Mouse (Mus musculus): ENCODE measurements around the gene Rabgap1. TPM values are rescaled to one million over a fixed set of nuclear protein-coding genes. Genes with fewer than 3 reads are reported as not detected.

The Rabgap1 gene
- polyA plus RNA-seq, 1 experiment from 2014 or later: 25.8 TPM

DNA sequence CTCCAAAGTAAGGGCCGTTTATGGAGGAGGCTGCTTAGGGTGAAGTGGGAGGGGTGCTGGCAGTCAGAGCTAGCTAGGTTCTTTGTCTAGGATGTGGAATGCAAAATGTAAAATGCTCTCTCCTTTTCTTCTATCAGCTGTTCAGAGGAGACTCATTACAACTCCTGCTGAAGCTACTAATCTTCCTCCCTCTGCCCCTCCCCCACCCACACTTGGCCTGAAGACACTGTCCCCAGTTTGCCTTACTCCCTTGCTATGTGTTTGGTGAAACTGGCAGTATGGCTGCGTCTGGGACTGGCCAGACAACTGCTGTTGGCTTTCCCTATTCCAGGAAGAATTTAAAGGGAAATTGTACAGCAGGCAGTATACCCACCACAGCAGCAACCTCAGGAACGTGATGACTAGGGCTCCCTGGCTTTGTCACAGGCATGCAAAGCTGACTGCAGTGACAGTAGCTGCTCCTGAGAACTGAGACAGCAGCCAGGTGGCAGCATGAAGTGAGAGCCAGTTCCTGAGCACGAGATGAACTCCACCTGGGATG is 73.9 kb downstream of the Rabgap1 start:
- Histone ChIP-seq H3K4me2 (peak overlapping the region; percentile 58), H3K4me1 (peaks cover 25% of the 10 kb centered on the region), H3K36me3 (peaks cover 30% of the 10 kb centered on the region), H3K4me3 (peak overlapping the region; percentile 36), H3K27ac (replicated peaks) (peak overlapping the region; percentile 42), H3K9ac (0 out of 2 replicates have a peak overlapping the region, but pooled peaks have one; percentile 3), H3K27me3 (replicated peaks) (no peaks in the 10 kb centered on the region), H3K9me3 (no peaks in the 10 kb centered on the region)
- 37% methylated on average over 4 of the region's 4 CpGs for WGBS
- ATAC-seq (ENCODE audit: extremely low read depth, insufficient number of reproducible peaks, low FRiP score, low TSS enrichment): no peak

DNA sequence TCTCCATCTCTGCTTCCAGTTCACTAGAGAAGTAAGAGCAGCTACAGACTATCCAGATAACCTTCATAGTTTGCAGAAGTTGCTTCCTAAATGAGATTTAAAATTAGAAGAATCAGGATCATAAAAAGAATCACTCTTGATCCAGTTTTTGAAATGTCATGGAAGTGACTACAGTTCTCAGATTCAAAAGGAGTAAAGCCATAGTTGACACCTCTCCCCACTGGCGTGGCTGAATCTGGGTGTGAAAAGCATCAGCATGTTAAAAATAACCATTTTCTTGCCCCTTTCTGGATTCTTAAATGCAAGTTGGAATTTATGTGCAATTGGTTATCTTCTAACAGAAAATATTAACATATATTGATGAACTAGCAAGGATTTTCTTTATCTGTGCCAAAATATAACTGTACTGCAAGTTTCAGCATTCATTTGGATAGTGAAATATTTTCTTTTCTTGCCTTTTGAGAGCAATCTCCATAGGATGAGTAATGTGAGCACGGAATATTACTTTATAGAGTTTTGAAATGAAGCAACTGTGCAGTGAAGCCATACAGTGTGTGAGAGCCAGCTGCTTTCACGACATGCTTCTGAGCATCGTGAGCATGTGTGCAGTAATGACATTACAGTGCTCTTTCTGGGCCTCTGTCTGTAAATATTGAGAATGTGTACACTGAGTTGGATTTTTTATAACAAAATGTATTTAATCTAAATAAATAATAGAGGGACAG is 75.6 kb downstream of the Rabgap1 start:
- Histone ChIP-seq H3K27me3 (replicated peaks) (no peaks in the 10 kb centered on the region), H3K4me1 (peaks cover 20% of the 10 kb centered on the region), H3K4me2 (no peak overlapping the region), H3K9ac (no peak overlapping the region), H3K4me3 (no peak overlapping the region), H3K27ac (replicated peaks) (no peak overlapping the region), H3K36me3 (peaks cover 24% of the 10 kb centered on the region), H3K9me3 (no peaks in the 10 kb centered on the region)
- WGBS: 87% methylated on average over 4 of the region's 4 CpGs
- ATAC-seq (ENCODE audit: extremely low read depth, insufficient number of reproducible peaks, low FRiP score, low TSS enrichment): no peak

DNA sequence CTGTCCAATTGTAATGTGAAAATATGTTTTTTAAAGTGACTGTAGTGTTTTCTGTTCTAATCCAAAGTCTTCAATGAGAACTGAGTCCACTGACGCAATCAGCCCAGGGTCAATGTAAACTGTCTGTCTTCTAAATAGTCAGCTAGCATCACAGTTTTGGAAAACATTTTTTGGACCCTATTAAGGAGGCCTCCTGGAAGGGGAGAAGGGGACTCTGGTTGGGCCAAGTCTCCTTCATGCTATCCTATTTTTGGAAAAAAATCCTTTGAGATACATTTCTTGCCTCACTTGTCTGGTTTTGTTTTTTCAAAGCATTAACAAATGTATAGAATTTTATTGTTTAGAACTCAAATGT is 76.2 kb downstream of the Rabgap1 start:
- Histone ChIP-seq H3K4me2 (no peak overlapping the region), H3K4me1 (peaks cover 20% of the 10 kb centered on the region), H3K9me3 (no peaks in the 10 kb centered on the region), H3K9ac (no peak overlapping the region), H3K27ac (replicated peaks) (no peak overlapping the region), H3K36me3 (peaks cover 24% of the 10 kb centered on the region), H3K4me3 (no peak overlapping the region), H3K27me3 (replicated peaks) (no peaks in the 10 kb centered on the region)
- 90% methylated on average over 1 of the region's 1 CpGs for WGBS
- ATAC-seq (ENCODE audit: extremely low read depth, insufficient number of reproducible peaks, low FRiP score, low TSS enrichment): no peak

DNA sequence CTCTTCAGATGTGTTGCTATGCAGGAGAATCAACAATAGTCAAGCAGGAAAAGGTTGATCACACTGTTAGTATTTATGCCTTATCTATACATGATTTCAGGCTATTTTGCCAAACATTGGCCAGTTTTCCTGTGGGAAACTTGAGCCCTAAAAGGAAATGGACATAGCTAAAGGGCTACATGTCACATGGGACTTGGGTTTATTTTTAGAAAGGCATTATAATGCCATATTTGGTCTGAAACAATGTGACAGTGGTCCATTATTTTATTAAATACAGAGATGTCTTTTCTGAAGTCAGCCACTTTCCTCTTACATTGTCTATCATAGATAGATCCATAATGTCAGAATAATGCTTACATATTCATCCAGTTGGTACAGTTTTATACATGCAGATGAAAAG is 84.5 kb downstream of the Rabgap1 start:
- Histone ChIP-seq H3K4me2 (no peak overlapping the region), H3K4me3 (no peak overlapping the region), H3K9ac (no peak overlapping the region), H3K36me3 (peaks cover 6% of the 10 kb centered on the region; the same call in 1 of the 2 replicates), H3K27ac (replicated peaks) (0 out of 2 replicates have a peak overlapping the region, but pooled peaks have one; percentile 7), H3K27me3 (replicated peaks) (no peaks in the 10 kb centered on the region), H3K9me3 (no peaks in the 10 kb centered on the region), H3K4me1 (peaks cover 18% of the 10 kb centered on the region)
- ATAC-seq (ENCODE audit: extremely low read depth, insufficient number of reproducible peaks, low FRiP score, low TSS enrichment): no peak

DNA sequence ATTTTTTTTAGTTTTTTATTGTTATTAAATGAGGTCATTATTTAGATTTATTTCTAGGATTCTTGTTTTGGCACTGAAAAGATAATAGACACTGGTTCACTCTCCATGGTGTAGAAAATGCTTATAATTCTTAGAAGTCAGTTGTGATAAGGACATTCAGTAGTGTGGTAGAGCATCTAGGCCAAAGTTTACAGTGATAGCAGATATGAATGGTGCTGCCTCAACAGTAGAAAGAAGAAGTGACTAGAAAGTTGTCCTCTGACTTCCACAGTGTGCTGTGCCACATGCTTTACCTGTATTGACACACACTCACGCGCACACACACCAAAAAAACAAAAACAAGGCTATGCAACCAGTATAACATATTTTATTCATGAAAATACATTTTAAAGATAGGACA is 86.3 kb downstream of the Rabgap1 start:
- Histone ChIP-seq H3K4me3 (no peak overlapping the region), H3K4me1 (peaks cover 18% of the 10 kb centered on the region), H3K27ac (replicated peaks) (no peak overlapping the region), H3K9ac (no peak overlapping the region), H3K4me2 (no peak overlapping the region), H3K9me3 (no peaks in the 10 kb centered on the region), H3K27me3 (replicated peaks) (no peaks in the 10 kb centered on the region), H3K36me3 (peaks cover 20% of the 10 kb centered on the region)
- WGBS: 91% methylated on average over 2 of the region's 2 CpGs
- no peak for ATAC-seq (ENCODE audit: extremely low read depth, insufficient number of reproducible peaks, low FRiP score, low TSS enrichment)

DNA sequence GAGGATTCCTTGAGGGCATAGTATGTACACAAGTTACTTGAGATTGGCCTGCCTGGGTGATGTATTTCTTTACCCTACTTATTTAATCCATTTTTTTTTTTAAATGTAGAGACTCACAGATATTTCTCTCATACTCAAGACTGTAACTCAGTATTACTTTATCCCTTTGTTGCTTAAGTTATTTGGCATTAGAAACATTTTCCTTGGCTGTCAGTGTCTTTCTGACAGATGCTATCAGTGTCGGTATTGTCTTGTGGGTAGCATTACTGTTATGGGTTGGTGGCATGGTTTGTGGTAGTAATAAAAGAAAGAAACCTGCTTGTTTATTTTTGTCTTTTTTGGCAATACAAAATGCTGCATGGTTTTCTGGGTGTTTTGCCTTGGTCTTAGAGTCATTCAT is 87.7 kb downstream of the Rabgap1 start:
- Histone ChIP-seq H3K4me2 (no peak overlapping the region), H3K4me3 (no peak overlapping the region), H3K27me3 (replicated peaks) (no peaks in the 10 kb centered on the region), H3K9me3 (no peaks in the 10 kb centered on the region), H3K4me1 (peaks cover 18% of the 10 kb centered on the region), H3K9ac (no peak overlapping the region), H3K36me3 (peaks cover 34% of the 10 kb centered on the region), H3K27ac (replicated peaks) (no peak overlapping the region)
- 89% methylated on average over 1 of the region's 1 CpGs for WGBS
- ATAC-seq (ENCODE audit: extremely low read depth, insufficient number of reproducible peaks, low FRiP score, low TSS enrichment): no peak

DNA sequence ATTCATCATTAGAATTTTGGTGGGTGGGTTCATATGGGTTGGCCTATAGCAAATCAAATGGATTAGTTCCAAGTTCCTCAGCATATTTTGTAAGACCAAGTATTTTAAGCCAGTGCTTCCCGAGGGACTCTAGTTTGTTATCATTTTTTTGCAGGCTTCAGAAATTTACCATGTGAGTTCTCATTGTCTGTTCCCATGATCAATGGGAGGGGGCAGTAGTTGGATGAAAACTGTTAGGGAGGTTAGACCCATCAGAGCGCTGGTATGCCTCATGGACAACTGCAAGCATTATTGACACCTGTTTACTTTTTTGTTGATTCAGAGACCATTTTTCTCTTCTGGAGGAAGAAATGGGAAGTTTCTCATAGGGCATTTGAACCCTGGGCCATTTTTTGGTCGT is 88.6 kb downstream of the Rabgap1 start:
- ATAC-seq (ENCODE audit: extremely low read depth, insufficient number of reproducible peaks, low FRiP score, low TSS enrichment): no peak
- WGBS: 73% methylated on average over 3 of the region's 3 CpGs
- no peak overlapping the region for H3K4me2 ChIP-seq

DNA sequence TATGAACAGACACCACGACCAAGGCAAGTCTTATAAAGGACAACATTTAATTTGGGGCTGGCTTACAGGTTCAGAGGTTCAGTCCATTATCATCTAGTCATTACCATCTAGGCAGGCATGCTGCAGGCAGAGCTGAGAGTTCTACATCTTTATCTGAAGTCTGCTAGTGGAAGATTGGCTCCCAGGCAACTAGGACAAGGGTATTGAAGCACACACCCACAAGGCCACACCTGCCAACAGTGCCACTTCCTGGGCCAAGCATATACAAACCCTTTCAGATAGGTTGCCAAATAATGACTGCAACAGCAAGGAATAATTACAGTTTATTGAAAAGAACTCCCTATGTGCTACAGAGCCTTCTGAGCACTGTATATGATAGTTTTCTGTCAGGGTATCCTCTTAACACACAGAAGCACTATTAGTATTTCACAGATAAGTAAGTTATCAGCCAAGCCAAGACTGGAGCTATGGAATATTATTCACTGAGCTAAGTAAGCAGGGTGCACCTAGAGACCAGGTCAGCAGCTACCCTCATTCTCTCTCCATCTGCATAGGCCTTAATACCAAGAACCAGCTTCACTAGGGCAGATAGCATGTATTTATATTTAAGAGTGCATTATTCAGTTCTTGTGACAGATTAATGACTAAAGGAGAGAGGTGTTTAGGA is 106.4 kb downstream of the Rabgap1 start:
- WGBS: 93% methylated on average over 1 of the region's 1 CpGs

More for the DNA sequence above, 88.6 kb downstream of the Rabgap1 start:
- Histone ChIP-seq H3K4me3 (no peak overlapping the region), H3K4me1 (peaks cover 18% of the 10 kb centered on the region), H3K27me3 (replicated peaks) (no peaks in the 10 kb centered on the region), H3K9me3 (no peaks in the 10 kb centered on the region), H3K9ac (no peak overlapping the region), H3K36me3 (peaks cover 42% of the 10 kb centered on the region), H3K27ac (replicated peaks) (no peak overlapping the region)

DNA sequence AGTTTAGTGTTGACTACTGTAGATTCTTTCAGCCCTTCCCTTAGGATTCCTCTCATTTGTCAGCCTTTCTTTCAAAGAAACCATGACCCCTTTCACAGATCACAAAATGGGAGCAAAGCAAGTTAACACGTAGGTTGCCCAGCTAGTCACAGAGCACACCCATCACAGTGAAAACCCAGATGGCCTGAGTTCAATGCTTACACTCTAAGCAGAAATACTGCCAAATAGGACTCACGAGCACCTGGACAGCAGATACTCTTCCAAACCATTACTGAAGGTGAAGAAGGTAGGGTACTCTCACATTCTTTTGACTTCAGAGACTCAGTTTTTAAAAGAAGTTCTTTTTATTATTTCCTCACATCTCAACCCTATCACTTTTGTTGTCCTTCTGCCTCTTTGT is 113.3 kb downstream of the Rabgap1 start:
- Histone ChIP-seq H3K27ac (replicated peaks) (no peak overlapping the region), H3K4me2 (no peak overlapping the region), H3K4me3 (no peak overlapping the region), H3K36me3 (peaks cover 96% of the 10 kb centered on the region), H3K9ac (no peak overlapping the region), H3K27me3 (replicated peaks) (no peaks in the 10 kb centered on the region), H3K4me1 (no peaks in the 10 kb centered on the region), H3K9me3 (peaks cover 9% of the 10 kb centered on the region; the same call in 1 of the 2 replicates)
- 76% methylated on average over 2 of the region's 2 CpGs for WGBS
- no peak for ATAC-seq (ENCODE audit: extremely low read depth, insufficient number of reproducible peaks, low FRiP score, low TSS enrichment)

More for the DNA sequence above, 106.4 kb downstream of the Rabgap1 start:
- Histone ChIP-seq H3K27ac (replicated peaks) (no peak overlapping the region), H3K9me3 (peaks cover 6% of the 10 kb centered on the region; the same call in 1 of the 2 replicates), H3K4me1 (no peaks in the 10 kb centered on the region), H3K27me3 (replicated peaks) (no peaks in the 10 kb centered on the region), H3K9ac (no peak overlapping the region), H3K4me3 (no peak overlapping the region), H3K4me2 (no peak overlapping the region), H3K36me3 (peaks cover 91% of the 10 kb centered on the region)
- no peak for ATAC-seq (ENCODE audit: extremely low read depth, insufficient number of reproducible peaks, low FRiP score, low TSS enrichment)

DNA sequence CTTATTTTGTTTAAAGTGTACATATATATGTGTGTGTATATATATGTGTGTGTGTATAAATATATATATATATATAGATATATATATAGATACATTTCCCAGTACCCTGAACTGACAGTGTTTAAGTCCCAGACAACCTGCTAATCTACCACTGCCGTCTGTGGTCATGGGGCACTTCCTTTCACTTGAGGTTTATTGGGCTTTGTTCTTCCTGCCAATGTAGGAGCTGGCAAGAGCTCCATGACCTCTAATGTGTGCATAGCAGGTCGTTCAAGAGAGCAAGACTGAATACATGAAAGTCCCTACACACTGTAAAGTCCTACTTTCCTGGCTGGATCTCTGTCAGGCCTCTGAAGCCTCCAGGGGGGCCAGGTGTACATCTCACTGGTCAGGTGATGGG is 122.5 kb downstream of the Rabgap1 start:
- ATAC-seq (ENCODE audit: extremely low read depth, insufficient number of reproducible peaks, low FRiP score, low TSS enrichment): no peak
- Histone ChIP-seq H3K27me3 (replicated peaks) (no peaks in the 10 kb centered on the region), H3K4me2 (no peak overlapping the region), H3K4me3 (no peak overlapping the region), H3K4me1 (peaks cover 29% of the 10 kb centered on the region), H3K9ac (no peak overlapping the region), H3K36me3 (peaks cover 85% of the 10 kb centered on the region), H3K9me3 (no peaks in the 10 kb centered on the region), H3K27ac (replicated peaks) (no peak overlapping the region)
- 42% methylated on average over 2 of the region's 2 CpGs for whole genome bisulfite sequencing

DNA sequence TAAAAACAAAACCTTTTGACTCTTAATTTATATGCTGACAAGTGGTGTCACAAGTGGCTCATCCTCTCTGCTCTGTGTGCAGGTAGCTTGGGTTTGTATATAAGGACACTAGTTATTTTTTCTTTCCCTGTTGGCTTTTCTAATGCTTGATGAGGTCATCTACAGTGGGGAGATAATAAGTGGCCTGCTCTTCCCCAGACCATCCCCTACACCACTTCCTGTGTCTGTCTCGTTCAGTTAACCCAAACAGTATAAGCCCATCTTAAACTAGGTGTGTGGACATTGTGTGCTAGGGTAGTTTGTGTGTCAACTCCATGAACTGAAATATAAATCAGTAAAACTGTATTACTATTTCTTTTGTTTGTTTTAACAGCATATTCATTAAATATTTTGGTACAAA is 123.0 kb downstream of the Rabgap1 start:
- WGBS: 44% methylated on average over 1 of the region's 1 CpGs
- H3K4me1 ChIP-seq: peaks cover 33% of the 10 kb centered on the region
- H3K27ac ChIP-seq (replicated peaks): no peak overlapping the region
- no peak overlapping the region for H3K9ac ChIP-seq
- no peak for ATAC-seq (ENCODE audit: extremely low read depth, insufficient number of reproducible peaks, low FRiP score, low TSS enrichment)
- no peaks in the 10 kb centered on the region for H3K9me3 ChIP-seq
- no peak overlapping the region for H3K4me2 ChIP-seq
- H3K36me3 ChIP-seq: peaks cover 80% of the 10 kb centered on the region
- no peaks in the 10 kb centered on the region for H3K27me3 ChIP-seq (replicated peaks)
- no peak overlapping the region for H3K4me3 ChIP-seq

Measured in heart, embryonic 13.5 days (tissue).